ENCODE assay signal across 8 mouse cellular contexts in the genomic region with DNA sequence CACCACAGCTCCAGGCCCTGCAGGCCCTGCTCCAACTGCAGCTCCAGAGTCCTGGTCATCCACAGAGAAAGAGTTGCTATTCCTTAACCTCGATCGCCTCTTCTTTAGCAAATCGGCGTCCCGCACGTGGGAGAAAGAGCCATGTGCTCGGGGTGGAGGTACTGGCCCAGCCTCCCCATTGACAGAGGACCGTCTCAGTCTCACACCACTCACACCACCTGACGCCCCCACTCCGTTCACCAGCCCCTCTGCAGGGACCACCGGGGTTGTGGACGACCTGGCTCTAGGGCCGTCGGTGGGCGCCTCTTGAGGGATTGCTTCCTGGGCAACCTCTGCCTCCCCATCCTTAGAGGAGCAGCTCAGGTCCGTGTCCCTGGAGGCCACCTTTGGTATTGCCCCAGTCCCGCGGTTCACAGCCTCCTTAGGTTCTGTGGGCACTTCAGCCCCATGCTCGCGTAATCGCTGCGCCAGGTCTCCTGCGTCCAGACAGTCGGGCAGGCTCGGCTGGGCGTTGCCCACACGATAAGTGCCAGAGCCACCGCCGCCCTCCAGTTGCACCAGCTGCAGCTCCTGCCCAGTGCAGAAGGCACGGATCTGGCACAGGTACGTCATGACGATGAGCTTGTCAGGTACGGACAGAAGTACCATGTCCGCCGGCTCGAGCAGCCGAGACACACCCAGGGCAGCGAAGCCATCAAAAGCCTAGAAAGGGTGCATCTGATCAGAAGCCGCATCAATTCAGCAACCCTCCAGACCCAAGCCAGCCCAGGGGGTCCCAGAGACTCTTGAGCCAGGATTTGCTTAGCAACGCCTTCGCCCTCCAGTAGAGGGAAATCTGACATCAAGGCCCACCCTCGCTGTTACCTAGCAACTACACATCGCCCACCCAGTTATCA. TPM values are rescaled to one million over a fixed set of nuclear protein-coding genes. Genes with fewer than 3 reads are reported as not detected.
DNase-seq lines count a peak whose midpoint lies in the region; ATAC-seq and TF ChIP-seq lines count a peak whose summit lies in the region.

No protein-coding gene starts in this region.

- H3K9ac ChIP-seq in intestine, embryonic 14.5 days (ENCODE audit: low read length) = no peak overlapping the region
- H3K9ac ChIP-seq in liver, embryonic 13.5 days = peak overlapping the region; percentile 6; the same call in 1 of the 2 replicates
- H3K9ac ChIP-seq in neural tube, embryonic 11.5 days (ENCODE audit: low read length) = no peak overlapping the region

- no peak overlapping the region for H3K4me2 ChIP-seq in intestine, embryonic 14.5 days (ENCODE audit: low read length)
- peak overlapping the region; percentile 36 for H3K4me2 ChIP-seq in liver, embryonic 13.5 days
- no peak overlapping the region; the same call in 1 of the 2 replicates for H3K4me2 ChIP-seq in neural tube, embryonic 11.5 days (ENCODE audit: low read depth)

- H3K9me3 ChIP-seq in intestine, embryonic 14.5 days (ENCODE audit: control insufficient read depth, low read length) = no peaks in the 10 kb centered on the region
- H3K9me3 ChIP-seq in liver, embryonic 13.5 days (replicated peaks) = no peaks in the 10 kb centered on the region
- H3K9me3 ChIP-seq in neural tube, embryonic 11.5 days (ENCODE audit: control insufficient read depth, low read length) = no peaks in the 10 kb centered on the region

- ATAC-seq in CD4-positive, CD25-positive, alpha-beta regulatory T cell, adult 4 months = no peak
- ATAC-seq in intestine, embryonic 14.5 days (replicated peaks; ENCODE audit: low FRiP score, low TSS enrichment, low read depth) = peak; percentile 21; the same call in 1 of the 2 replicates
- ATAC-seq in liver, embryonic 13.5 days (ENCODE audit: low read depth) = peak; percentile 51
- ATAC-seq in neural tube, embryonic 11.5 days (ENCODE audit: insufficient read depth, low FRiP score, low TSS enrichment) = no peak; the same call in 1 of the 2 replicates
- no peak for ATAC-seq in granulocyte monocyte progenitor cell, adult 5-6 weeks (replicated peaks; ENCODE audit: poor library complexity, severe bottlenecking)

- H3K4me3 ChIP-seq in thymus, adult 2 months (ENCODE audit: control insufficient read depth, insufficient read depth, low read length) = no peak overlapping the region
- no peak overlapping the region for H3K4me3 ChIP-seq in intestine, embryonic 14.5 days (ENCODE audit: low read depth, low read length)
- H3K4me3 ChIP-seq in liver, embryonic 13.5 days (replicated peaks) = peak overlapping the region; percentile 21; the same call in 1 of the 2 replicates
- H3K4me3 ChIP-seq in neural tube, embryonic 11.5 days (ENCODE audit: low read depth, low read length) = no peak overlapping the region

- peak; percentile 38 for DNase-seq in CD4-positive, CD25-positive, alpha-beta regulatory T cell, adult 2 months (ENCODE audit: low read depth, low spot score)
- DNase-seq in thymus, postnatal 4 days = peak; percentile 58
- DNase-seq in thymus, adult 2 months = no peak
- peak; percentile 66 for DNase-seq in intestine, embryonic 14.5 days (ENCODE audit: low spot score)
- DNase-seq in liver, embryonic 13.5 days = no peak
- DNase-seq in neural tube, embryonic 11.5 days (ENCODE audit: low spot score) = peak; percentile 54

- H3K27me3 ChIP-seq in thymus, adult 2 months (ENCODE audit: control insufficient read depth, insufficient read depth, low read length) = no peaks in the 10 kb centered on the region
- H3K27me3 ChIP-seq in intestine, embryonic 14.5 days (replicated peaks; ENCODE audit: control insufficient read depth, insufficient read depth, low read length) = no peaks in the 10 kb centered on the region
- H3K27me3 ChIP-seq in liver, embryonic 13.5 days = no peaks in the 10 kb centered on the region
- H3K27me3 ChIP-seq in neural tube, embryonic 11.5 days (ENCODE audit: control insufficient read depth, insufficient read depth, low read length) = no peaks in the 10 kb centered on the region

- no peak for TF ChIP-seq CTCF in thymus, adult 2 months (IDR thresholded peaks at IDR 0.05; ENCODE audit: borderline replicate concordance, control insufficient read depth, extremely low read depth, insufficient read depth, low read length, poor library complexity)

- 93% methylated on average over 43 of the region's 43 CpGs for WGBS in thymus, adult 2 months
- WGBS in intestine, embryonic 14.5 days = 32% methylated on average over 43 of the region's 43 CpGs
- 77% methylated on average over 43 of the region's 43 CpGs for WGBS in liver, embryonic 13.5 days (ENCODE audit: insufficient replicate concordance)
- 17% methylated on average over 43 of the region's 43 CpGs for WGBS in neural tube, embryonic 11.5 days

- peaks cover 4% of the 10 kb centered on the region; the same call in 1 of the 2 replicates for H3K4me1 ChIP-seq in thymus, adult 2 months (replicated peaks; ENCODE audit: control insufficient read depth, insufficient read depth, low read length)
- H3K4me1 ChIP-seq in intestine, embryonic 14.5 days (replicated peaks; ENCODE audit: control insufficient read depth, insufficient read depth, low read length) = peaks cover 19% of the 10 kb centered on the region
- peaks cover 98% of the 10 kb centered on the region for H3K4me1 ChIP-seq in liver, embryonic 13.5 days (replicated peaks)
- H3K4me1 ChIP-seq in neural tube, embryonic 11.5 days (ENCODE audit: control insufficient read depth, insufficient read depth, low read length) = peaks cover 3% of the 10 kb centered on the region; the same call in 1 of the 2 replicates

- peaks cover 13% of the 10 kb centered on the region for H3K36me3 ChIP-seq in thymus, adult 2 months (ENCODE audit: control insufficient read depth, insufficient read depth, low read length)
- peaks cover 57% of the 10 kb centered on the region for H3K36me3 ChIP-seq in intestine, embryonic 14.5 days (ENCODE audit: control insufficient read depth, insufficient read depth, low read length)
- H3K36me3 ChIP-seq in liver, embryonic 13.5 days = peaks cover 100% of the 10 kb centered on the region
- H3K36me3 ChIP-seq in neural tube, embryonic 11.5 days (ENCODE audit: control insufficient read depth, insufficient read depth, low read length) = peaks cover 5% of the 10 kb centered on the region

- no peak overlapping the region for H3K27ac ChIP-seq in thymus, adult 2 months (ENCODE audit: control insufficient read depth, insufficient read depth, low read length)
- no peak overlapping the region for H3K27ac ChIP-seq in intestine, embryonic 14.5 days (ENCODE audit: low read depth)
- peak overlapping the region; percentile 59 for H3K27ac ChIP-seq in liver, embryonic 13.5 days
- no peak overlapping the region for H3K27ac ChIP-seq in neural tube, embryonic 11.5 days (ENCODE audit: low read depth, low read length)

- no peak for TF ChIP-seq POLR2A in thymus, adult 2 months (IDR thresholded peaks at IDR 0.05; ENCODE audit: control insufficient read depth, extremely low read depth, insufficient read depth, low read length, poor library complexity)

RNA-seq across cellular contexts. Expression of a gene that starts 10.1 kb away (rescaled TPM):
- polyA plus RNA-seq in CD4-positive, CD25-positive, alpha-beta regulatory T cell, adult 4 months (2017; shearing (Covaris generic)) = 10 to 100 TPM; 14.4 to 20.7 TPM
- 55.6 and 61.8 TPM in 2 replicates for polyA plus RNA-seq in thymus, adult 2 months (2012; rRNA removed)
- 29.6 and 33.6 TPM in 2 replicates for polyA plus RNA-seq in intestine, embryonic 14.5 days (2014; fragmentation: Nextera tagmentation; extraction: Ambion mirVana)
- 105 and 111 TPM in 2 replicates for polyA plus RNA-seq in liver, embryonic 13.5 days (2015; fragmentation: Nextera tagmentation; extraction: Ambion mirVana)
- 5.1 and 6.8 TPM in 2 replicates for polyA plus RNA-seq in neural tube, embryonic 11.5 days (2014; fragmentation: Nextera tagmentation; extraction: Ambion mirVana)
- total RNA-seq in granulocyte monocyte progenitor cell, adult 5-6 weeks (2014; fragmentation: Nextera tagmentation) = 23.2 and 29.5 TPM in 2 replicates
- total RNA-seq in granulocyte monocyte progenitor cell, adult 5-6 weeks (2017) = 30.6 and 41.6 TPM in 2 replicates

RNA-seq across cellular contexts. Expression of a gene that starts 11.9 kb away (rescaled TPM):
- polyA plus RNA-seq in CD4-positive, CD25-positive, alpha-beta regulatory T cell, adult 4 months (2017; shearing (Covaris generic)) = 1 to 10 TPM; 1.9 to 2.4 TPM
- 0.97 and 1.0 TPM in 2 replicates for polyA plus RNA-seq in thymus, adult 2 months (2012; rRNA removed)
- polyA plus RNA-seq in intestine, embryonic 14.5 days (2014; fragmentation: Nextera tagmentation; extraction: Ambion mirVana) = 0.30 and 0.45 TPM in 2 replicates
- polyA plus RNA-seq in liver, embryonic 13.5 days (2015; fragmentation: Nextera tagmentation; extraction: Ambion mirVana) = 0.21 and 0.46 TPM in 2 replicates
- not detected in 2 replicates for polyA plus RNA-seq in neural tube, embryonic 11.5 days (2014; fragmentation: Nextera tagmentation; extraction: Ambion mirVana)
- not detected in 2 replicates for total RNA-seq in granulocyte monocyte progenitor cell, adult 5-6 weeks (2014; fragmentation: Nextera tagmentation)
- not detected in 2 replicates for total RNA-seq in granulocyte monocyte progenitor cell, adult 5-6 weeks (2017)

RNA-seq across cellular contexts. Expression of a gene that starts 13.4 kb away (rescaled TPM):
- polyA plus RNA-seq in CD4-positive, CD25-positive, alpha-beta regulatory T cell, adult 4 months (2017; shearing (Covaris generic)) = 10 to 100 TPM; 43.5 to 55.3 TPM
- 300 and 312 TPM in 2 replicates for polyA plus RNA-seq in thymus, adult 2 months (2012; rRNA removed)
- polyA plus RNA-seq in intestine, embryonic 14.5 days (2014; fragmentation: Nextera tagmentation; extraction: Ambion mirVana) = 85.8 and 95.7 TPM in 2 replicates
- polyA plus RNA-seq in liver, embryonic 13.5 days (2015; fragmentation: Nextera tagmentation; extraction: Ambion mirVana) = 44.5 and 47.0 TPM in 2 replicates
- polyA plus RNA-seq in neural tube, embryonic 11.5 days (2014; fragmentation: Nextera tagmentation; extraction: Ambion mirVana) = 167 and 184 TPM in 2 replicates
- 37.4 and 41.7 TPM in 2 replicates for total RNA-seq in granulocyte monocyte progenitor cell, adult 5-6 weeks (2014; fragmentation: Nextera tagmentation)
- 20.9 and 31.8 TPM in 2 replicates for total RNA-seq in granulocyte monocyte progenitor cell, adult 5-6 weeks (2017)

RNA-seq across cellular contexts. Expression of a gene that starts 24.7 kb away (rescaled TPM):
- polyA plus RNA-seq in CD4-positive, CD25-positive, alpha-beta regulatory T cell, adult 4 months (2017; shearing (Covaris generic)) = not detected
- 29.5 and 37.7 TPM in 2 replicates for polyA plus RNA-seq in thymus, adult 2 months (2012; rRNA removed)
- polyA plus RNA-seq in intestine, embryonic 14.5 days (2014; fragmentation: Nextera tagmentation; extraction: Ambion mirVana) = 30.1 and 36.0 TPM in 2 replicates
- 1.1 and 2.7 TPM in 2 replicates for polyA plus RNA-seq in liver, embryonic 13.5 days (2015; fragmentation: Nextera tagmentation; extraction: Ambion mirVana)
- polyA plus RNA-seq in neural tube, embryonic 11.5 days (2014; fragmentation: Nextera tagmentation; extraction: Ambion mirVana) = 5.2 and 9.7 TPM in 2 replicates
- 1.8 and 16.0 TPM in 2 replicates for total RNA-seq in granulocyte monocyte progenitor cell, adult 5-6 weeks (2014; fragmentation: Nextera tagmentation)
- 3.7 and 3.9 TPM in 2 replicates for total RNA-seq in granulocyte monocyte progenitor cell, adult 5-6 weeks (2017)

RNA-seq across cellular contexts. Expression of a gene that starts 27.3 kb away (rescaled TPM):
- polyA plus RNA-seq in CD4-positive, CD25-positive, alpha-beta regulatory T cell, adult 4 months (2017; shearing (Covaris generic)) = 10 to 100 TPM; 21.6 to 23.9 TPM
- 421 and 455 TPM in 2 replicates for polyA plus RNA-seq in thymus, adult 2 months (2012; rRNA removed)
- polyA plus RNA-seq in intestine, embryonic 14.5 days (2014; fragmentation: Nextera tagmentation; extraction: Ambion mirVana) = 27.6 and 30.8 TPM in 2 replicates
- 9.1 and 10.1 TPM in 2 replicates for polyA plus RNA-seq in liver, embryonic 13.5 days (2015; fragmentation: Nextera tagmentation; extraction: Ambion mirVana)
- 26.9 and 27.7 TPM in 2 replicates for polyA plus RNA-seq in neural tube, embryonic 11.5 days (2014; fragmentation: Nextera tagmentation; extraction: Ambion mirVana)
- total RNA-seq in granulocyte monocyte progenitor cell, adult 5-6 weeks (2014; fragmentation: Nextera tagmentation) = 35.2 and 46.8 TPM in 2 replicates
- total RNA-seq in granulocyte monocyte progenitor cell, adult 5-6 weeks (2017) = 12.6 and 22.7 TPM in 2 replicates

Comparison
In these comparisons a context has a peak if more than half of its experiments do, and no peak if none do; other contexts are left out.
1. DNase-seq: peak in CD4-positive, CD25-positive, alpha-beta regulatory T cell, adult 2 months (single experiment), thymus, postnatal 4 days (single experiment), intestine, embryonic 14.5 days (single experiment) and neural tube, embryonic 11.5 days (single experiment); none in thymus, adult 2 months (single experiment) and liver, embryonic 13.5 days (single experiment).
2. ATAC-seq: peak in intestine, embryonic 14.5 days (single experiment) and liver, embryonic 13.5 days (single experiment); none in CD4-positive, CD25-positive, alpha-beta regulatory T cell, adult 4 months (single experiment), neural tube, embryonic 11.5 days (single experiment) and granulocyte monocyte progenitor cell, adult 5-6 weeks (single experiment).